Mouse (Mus musculus) stomach, adult 2 months (tissue): Measurements from ENCODE around the gene Acbd5. TPM values are rescaled to one million over a fixed set of nuclear protein-coding genes. Genes with fewer than 3 reads are reported as not detected.

ENCODE experiments used
- polyA plus RNA-seq: library from polyadenylated mRNA; depleted of rRNA; stranded (reverse); fragments of >200 nt; gene quantifications from 2 replicates; pipeline ENCODE4 v1.2.3, GENCODE M21; 2012; rRNA removed

Acbd5 gene
- 2.7 and 4.4 TPM in 2 replicates for polyA plus RNA-seq

DNA sequence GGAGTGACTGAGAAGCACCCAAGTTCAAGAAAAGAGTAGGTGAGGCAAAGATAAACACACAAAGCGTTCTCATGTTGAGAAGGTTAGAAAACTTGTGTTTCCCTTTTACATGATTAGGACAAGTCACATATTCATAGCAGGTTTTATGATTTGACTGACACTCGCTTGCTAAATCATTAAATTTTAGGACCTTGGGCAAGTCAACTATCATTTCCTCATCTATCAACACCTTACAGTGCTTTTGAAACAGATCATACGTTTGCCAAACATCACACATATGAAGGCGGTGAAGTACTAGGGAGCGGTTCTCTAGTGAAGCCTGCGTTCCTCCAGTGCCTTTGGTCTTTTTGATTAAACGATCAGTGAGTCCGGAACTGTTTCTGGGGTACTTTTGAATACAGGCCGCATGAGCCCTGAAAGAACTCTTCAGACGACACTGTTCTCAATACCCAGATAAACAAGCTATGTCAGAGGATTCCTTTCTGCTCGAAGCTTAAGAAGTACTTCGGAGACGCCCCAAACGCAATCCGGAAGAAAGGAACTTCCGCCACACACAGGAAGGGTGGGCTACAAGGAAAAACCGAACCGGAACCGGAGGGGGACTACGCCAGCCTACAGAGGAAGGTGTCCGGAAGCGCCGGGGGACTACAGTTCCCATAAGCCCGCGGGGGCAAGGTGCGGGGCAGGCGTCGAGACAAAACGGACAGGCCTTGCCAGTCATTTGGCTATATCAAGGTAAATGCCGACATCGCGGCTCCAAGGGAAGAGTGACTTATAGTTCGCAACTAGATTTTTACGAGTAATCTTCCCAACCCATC, at the start of gene Acbd5:
TSS of gene Acbd5 (plus strand) at position 616 of the 818 bp plus-strand sequence.

DNA sequence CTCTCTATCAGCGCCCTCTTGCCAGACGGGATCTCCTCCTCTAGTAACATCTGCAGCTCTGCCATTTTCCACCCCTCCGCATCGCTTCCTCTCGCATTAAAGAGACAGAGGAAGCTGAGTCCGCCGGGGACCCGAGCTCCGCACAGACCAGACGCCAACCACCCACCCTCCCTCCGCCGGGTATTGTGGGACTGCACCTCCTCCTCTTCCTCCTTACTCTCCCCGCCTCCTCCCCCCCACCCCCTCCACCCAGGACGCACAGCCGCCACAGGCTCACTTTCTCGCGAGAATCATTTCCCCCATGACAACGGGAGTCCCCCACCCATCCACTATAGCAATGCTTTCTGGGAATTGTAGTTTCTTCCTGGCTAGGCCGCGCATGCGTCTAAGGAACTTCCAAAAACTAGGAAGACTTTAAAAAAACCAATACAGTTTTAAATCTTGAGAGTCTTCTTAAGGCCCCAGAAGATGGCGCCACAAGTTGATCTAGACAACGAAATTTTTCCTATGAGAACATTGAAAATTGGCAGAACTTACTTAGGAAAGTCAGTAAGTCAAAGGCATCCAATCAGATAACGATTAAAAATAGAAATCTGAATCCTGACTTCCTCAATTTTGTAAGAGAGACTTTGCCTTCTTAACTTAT, 27.8 kb upstream of the Acbd5 start, which contains the start of gene Abi1:
TSS of gene Abi1 (minus strand) at position 241 of the 646 bp plus-strand sequence.

DNA sequence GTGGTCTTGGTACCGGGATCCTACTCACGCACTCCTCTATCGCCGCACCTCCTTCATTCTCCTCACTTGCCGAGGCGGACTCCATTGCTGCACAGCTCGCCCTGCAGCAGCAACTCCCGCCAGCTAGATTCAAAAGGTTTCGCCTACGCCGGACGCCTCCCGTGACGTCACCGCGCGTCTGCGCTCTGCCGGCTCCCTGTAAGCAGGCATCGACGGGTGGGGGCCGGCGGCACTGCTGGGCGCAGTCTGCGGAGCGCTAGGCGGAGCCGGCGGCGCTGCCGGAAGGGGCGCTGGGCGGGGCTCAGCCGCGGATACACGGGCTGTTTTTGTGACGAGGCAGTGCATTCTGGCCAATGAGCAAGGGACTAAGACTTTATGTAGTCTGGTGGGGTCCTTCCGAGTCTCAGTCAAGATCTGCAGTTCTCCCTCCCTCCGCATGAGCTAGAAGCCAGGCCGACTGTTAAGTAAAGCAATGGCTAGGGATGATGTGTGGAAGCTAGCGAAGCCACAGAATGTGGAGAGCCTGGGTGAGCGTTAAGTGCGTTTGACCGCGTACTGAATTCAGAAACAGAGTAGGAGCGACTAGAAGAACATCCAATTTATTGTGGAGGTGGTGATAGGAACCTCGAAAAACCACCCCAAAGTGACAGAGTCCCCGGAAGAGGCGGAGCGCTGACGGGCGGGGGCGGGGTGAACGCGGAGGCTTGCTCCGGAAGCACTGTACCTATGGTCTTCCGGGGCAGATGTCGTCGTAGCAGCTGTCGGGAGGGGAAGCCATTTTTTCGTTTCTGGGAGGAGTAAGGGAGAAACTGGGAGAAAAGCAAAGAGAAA, 88.0 kb downstream of the Acbd5 start, which contains the start of the genes Mastl and Yme1l1:
TSS of gene Mastl (minus strand) at position 248 of the 831 bp plus-strand sequence.
TSS of gene Yme1l1 (plus strand) at position 593 of the 831 bp plus-strand sequence.

Other genes with a start within 250 kb of the Acbd5 start
- 4.6 TPM in 2 replicates for gene Pdss1, start 172.6 kb upstream of the Acbd5 start, polyA plus RNA-seq
- 39.0 and 51.1 TPM in 2 replicates for gene Abi1, start 27.9 kb upstream of the Acbd5 start, polyA plus RNA-seq
- gene Mastl, start 87.9 kb downstream of the Acbd5 start, polyA plus RNA-seq = 0.01 TPM in 1 of 2 replicates, not detected in the other
- 0.24 and 0.52 TPM in 2 replicates for gene Yme1l1, start 88.2 kb downstream of the Acbd5 start, polyA plus RNA-seq
- not detected in 2 replicates for gene 4931423N10Rik, start 139.3 kb downstream of the Acbd5 start, polyA plus RNA-seq